In the genomic region with DNA sequence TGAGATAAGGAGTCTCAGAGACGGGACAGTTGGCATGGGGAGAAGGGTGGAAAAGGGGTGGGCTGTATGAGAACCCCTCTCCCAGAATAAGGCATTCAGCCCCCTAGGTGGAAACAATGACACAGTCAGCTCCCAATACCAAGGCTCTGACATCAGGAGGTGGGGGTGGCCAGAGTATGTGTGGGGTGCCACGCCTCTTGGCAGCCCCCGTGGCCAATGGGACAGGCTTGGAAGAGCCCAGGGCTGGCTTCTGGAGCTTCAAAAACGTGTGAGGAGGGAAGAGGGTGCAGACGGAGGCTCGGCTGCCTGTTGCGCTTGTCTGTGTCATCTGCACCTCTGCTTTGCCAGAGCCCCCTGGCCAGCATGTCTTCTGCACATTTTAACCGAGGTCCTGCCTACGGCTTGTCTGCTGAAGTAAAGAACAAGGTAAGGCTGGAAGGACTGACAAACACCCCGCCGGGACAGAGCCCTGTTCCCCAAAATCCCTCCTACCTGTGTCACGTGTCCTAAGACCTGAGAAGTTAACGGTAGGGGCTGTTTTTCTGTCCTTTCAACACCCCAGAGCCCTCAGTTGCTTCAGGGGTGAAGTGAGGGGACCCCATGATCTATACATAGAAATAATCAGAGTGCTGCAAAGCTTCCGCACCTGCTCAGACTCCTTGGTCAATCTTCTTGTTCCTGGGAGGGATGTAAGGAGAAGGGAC, we compare ENCODE assay signal across 9 mouse cellular contexts. TPM values are rescaled to one million over a fixed set of nuclear protein-coding genes. Genes with fewer than 3 reads are reported as not detected.
DNase-seq lines count a peak whose midpoint lies in the region; ATAC-seq and TF ChIP-seq lines count a peak whose summit lies in the region.
"Had no signal": no experiment of that assay in that cellular context is flagged by ENCODE, and none has a peak within 500 bp of the region (broad histone marks: within the 10 kb centered on the region; RNA-seq: fewer than 3 reads in every experiment).

A gene (plus strand): TSS at position 224 of the 704 bp plus-strand sequence.

- peak within 1 kb of the TSS; percentile 0; the same call in 1 of the 2 replicates for H3K4me3 ChIP-seq in kidney, postnatal 0 days (replicated peaks; ENCODE audit: low read depth, low read length)
- H3K4me3 ChIP-seq in heart, embryonic 16.5 days (ENCODE audit: low read length) = peak within 1 kb of the TSS; percentile 37
- no peak within 1 kb of the TSS for H3K4me3 ChIP-seq in lung, postnatal 0 days (ENCODE audit: low read depth, low read length)

- H3K36me3 ChIP-seq in kidney, postnatal 0 days (ENCODE audit: insufficient read depth, low read length) = no peaks in the 10 kb centered on the region
- no peaks in the 10 kb centered on the region for H3K36me3 ChIP-seq in heart, embryonic 16.5 days (ENCODE audit: control insufficient read depth, insufficient read depth)
- H3K36me3 ChIP-seq in lung, postnatal 0 days (ENCODE audit: insufficient read depth, low read length) = no peaks in the 10 kb centered on the region

- 0 out of 2 replicates have a peak, but pooled peaks cover 4% of the 10 kb centered on the region for H3K4me1 ChIP-seq in kidney, postnatal 0 days (replicated peaks; ENCODE audit: insufficient read depth, low read length)
- peaks cover 12% of the 10 kb centered on the region for H3K4me1 ChIP-seq in heart, embryonic 16.5 days (ENCODE audit: control insufficient read depth, insufficient read depth, low read length)
- peaks cover 3% of the 10 kb centered on the region; the same call in 1 of the 2 replicates for H3K4me1 ChIP-seq in lung, postnatal 0 days (ENCODE audit: insufficient read depth, low read depth, low read length)

- peak; percentile 21 for DNase-seq in kidney, postnatal 0 days (ENCODE audit: low spot score)
- DNase-seq in kidney, adult 8-10 months = no peak
- DNase-seq in adrenal gland, postnatal 36 days = peak; percentile 26 to 29
- DNase-seq in lung, postnatal 0 days (ENCODE audit: low spot score) = peak; percentile 29
- no peak for DNase-seq in layer of hippocampus, adult 9-10 months (ENCODE audit: low spot score)
- no peak for DNase-seq in spleen, postnatal 4 days (ENCODE audit: low spot score in 2 of 2)
- DNase-seq in left cerebral cortex, adult 18-20 months (ENCODE audit: low spot score in 2 of 2) = no peak
- DNase-seq: gastrocnemius, postnatal 36 days had no signal

- H3K27ac ChIP-seq in kidney, postnatal 0 days = no peak within 1 kb of the TSS
- H3K27ac ChIP-seq in heart, embryonic 16.5 days (ENCODE audit: low read length) = peak within 1 kb of the TSS; percentile 53
- no peak within 1 kb of the TSS for H3K27ac ChIP-seq in lung, postnatal 0 days (ENCODE audit: low read length)

- no peaks in the 10 kb centered on the region for H3K9me3 ChIP-seq in kidney, postnatal 0 days (replicated peaks; ENCODE audit: low read length)
- no peaks in the 10 kb centered on the region for H3K9me3 ChIP-seq in heart, embryonic 16.5 days (replicated peaks; ENCODE audit: control insufficient read depth, low read length)
- no peaks in the 10 kb centered on the region for H3K9me3 ChIP-seq in lung, postnatal 0 days (ENCODE audit: low read length)

- H3K27me3 ChIP-seq in kidney, postnatal 0 days (ENCODE audit: insufficient read depth, low read length) = peaks cover 17% of the 10 kb centered on the region
- no peaks in the 10 kb centered on the region; the same call in 1 of the 2 replicates for H3K27me3 ChIP-seq in heart, embryonic 16.5 days (ENCODE audit: control insufficient read depth, insufficient read depth, low read length)
- H3K27me3 ChIP-seq in lung, postnatal 0 days (replicated peaks; ENCODE audit: insufficient read depth, low read length) = peaks cover 16% of the 10 kb centered on the region

- TF ChIP-seq CTCF in kidney, postnatal 0 days (IDR thresholded peaks at IDR 0.05; ENCODE audit: low read depth) = no peak
- no peak for TF ChIP-seq CTCF in lung, postnatal 0 days (IDR thresholded peaks at IDR 0.05)

- no peak for ATAC-seq in kidney, postnatal 0 days (replicated peaks; ENCODE audit: low FRiP score, low read depth)
- peak; percentile 45; the same call in 1 of the 2 replicates for ATAC-seq in heart, embryonic 16.5 days (replicated peaks; ENCODE audit: extremely low read depth, insufficient read depth, low FRiP score)
- ATAC-seq in lung, postnatal 0 days = peak; percentile 58

- WGBS in kidney, postnatal 0 days = 10% methylated on average over 14 of the region's 14 CpGs
- WGBS in heart, embryonic 16.5 days = 3% methylated on average over 14 of the region's 14 CpGs
- WGBS in lung, postnatal 0 days = 5% methylated on average over 14 of the region's 14 CpGs

- H3K4me2 ChIP-seq in kidney, postnatal 0 days (ENCODE audit: low read length) = peak within 1 kb of the TSS; percentile 21; the same call in 1 of the 2 replicates
- peak within 1 kb of the TSS; percentile 56 for H3K4me2 ChIP-seq in heart, embryonic 16.5 days (ENCODE audit: low read depth, low read length)
- H3K4me2 ChIP-seq in lung, postnatal 0 days (replicated peaks; ENCODE audit: low read depth, low read length) = no peak within 1 kb of the TSS

- no peak within 1 kb of the TSS for H3K9ac ChIP-seq in kidney, postnatal 0 days (ENCODE audit: low read depth, low read length)
- H3K9ac ChIP-seq in heart, embryonic 16.5 days (ENCODE audit: low read length) = peak within 1 kb of the TSS; percentile 55
- no peak within 1 kb of the TSS for H3K9ac ChIP-seq in lung, postnatal 0 days (replicated peaks; ENCODE audit: low read depth)

- TF ChIP-seq EP300 in lung, postnatal 0 days (IDR thresholded peaks at IDR 0.05) = no peak

RNA-seq across cellular contexts. Expression of the gene that starts here (rescaled TPM):
- polyA plus RNA-seq in kidney, postnatal 0 days (2015; fragmentation: Nextera tagmentation; extraction: Ambion mirVana) = 27.9 and 30.8 TPM in 2 replicates
- total RNA-seq in adrenal gland, postnatal 36 days (2021) = 1 to 10 TPM; 1.5 TPM
- polyA plus RNA-seq in heart, embryonic 16.5 days (2015; fragmentation: Nextera tagmentation; extraction: Ambion mirVana) = 140 and 164 TPM in 2 replicates
- 43.7 and 64.8 TPM in 2 replicates for polyA plus RNA-seq in lung, postnatal 0 days (2015; fragmentation: Nextera tagmentation; extraction: Ambion mirVana)
- under 1 TPM; 0.56 to 0.87 TPM for total RNA-seq in left cerebral cortex, adult 18-20 months (2021)

Comparison
In these comparisons a context has a peak if more than half of its experiments do, and no peak if none do; other contexts are left out.
1. DNase-seq: peak in kidney, postnatal 0 days (single experiment), adrenal gland, postnatal 36 days (2 of 2) and lung, postnatal 0 days (single experiment); none in kidney, adult 8-10 months (0 of 2), layer of hippocampus, adult 9-10 months (single experiment), spleen, postnatal 4 days (0 of 2) and left cerebral cortex, adult 18-20 months (0 of 2).